Mouse (Mus musculus): ENCODE results near the gene Rgs7. TPM values are rescaled to one million over a fixed set of nuclear protein-coding genes. Genes with fewer than 3 reads are reported as not detected.

Rgs7 gene
- total and polyA plus RNA-seq, 3 experiments: not detected

- TF ChIP-seq MEF2A (IDR thresholded peaks at IDR 0.05; ENCODE audit: extremely low read depth, insufficient replicate concordance, low read depth, low read length, poor library complexity, severe bottlenecking) (no peak), EP300 (IDR thresholded peaks at IDR 0.05; ENCODE audit: low read depth in 1 of 2, low read length in 2 of 2) (no peak), TAL1 (IDR thresholded peaks at IDR 0.05; ENCODE audit: low read length) (no peak), TCF12 (IDR thresholded peaks at IDR 0.05; ENCODE audit: low read depth, low read length) (no peak), ZNF384 (IDR thresholded peaks at IDR 0.05; ENCODE audit: low read depth, low read length) (no peak), HCFC1 (IDR thresholded peaks at IDR 0.05; ENCODE audit: low read depth, low read length) (no peak), JUND (IDR thresholded peaks at IDR 0.05; ENCODE audit: low read depth, low read length) (no peak)
- Histone ChIP-seq H3K4me1 (ENCODE audit: control insufficient read depth in 1 of 2, insufficient read depth in 2 of 2, low read length in 2 of 2) (no peaks in the 10 kb centered on the region), H3K4me3 (ENCODE audit: control insufficient read depth in 1 of 2, insufficient read depth in 1 of 2, low read depth in 2 of 2, low read length in 2 of 2) (no peak overlapping the region), H3K9me3 (replicated peaks; ENCODE audit: insufficient read depth, low read length) (no peaks in the 10 kb centered on the region), H3K27ac (ENCODE audit: control insufficient read depth, low read depth, low read length) (no peak overlapping the region), H3K9ac (ENCODE audit: control insufficient read depth, low read depth, low read length, poor library complexity, severe bottlenecking) (no peak overlapping the region), H3K27me3 (ENCODE audit: control insufficient read depth in 1 of 2, insufficient read depth in 2 of 2, low read length in 2 of 2) (no peaks in the 10 kb centered on the region), H3K36me3 (ENCODE audit: control insufficient read depth in 1 of 2, insufficient read depth in 2 of 2, low read length in 2 of 2) (no peaks in the 10 kb centered on the region), H3K79me2 (ENCODE audit: control insufficient read depth, insufficient read depth, low read length, poor library complexity) (no peaks in the 10 kb centered on the region)
- DNase-seq (ENCODE audit: low read depth, low spot score): no peak
These were observed 175.0 kb downstream of the Rgs7 start for GRCm38 (mm10) chr1:175317264-175317663.

DNA sequence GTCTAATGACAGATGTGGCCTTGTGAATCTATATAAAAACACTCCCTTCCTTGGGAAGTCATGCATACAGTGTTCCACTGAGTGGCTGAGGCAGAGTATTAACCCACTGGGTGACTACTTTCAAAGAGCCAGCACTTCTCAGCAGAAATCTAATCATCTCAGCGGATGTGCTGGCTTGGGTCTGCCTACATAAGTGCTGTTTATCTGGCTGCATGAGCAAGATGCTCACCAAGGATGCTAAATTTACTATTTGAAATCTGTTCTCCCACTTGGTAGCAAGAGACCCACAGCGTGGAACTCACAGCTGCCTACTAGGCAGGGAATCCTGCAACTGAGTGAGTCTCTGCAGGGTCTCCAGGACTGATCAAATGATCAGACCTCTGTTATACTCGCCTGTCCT lies 184.7 kb downstream of the Rgs7 start:
- Histone ChIP-seq H3K27me3 (ENCODE audit: control insufficient read depth in 1 of 2, insufficient read depth in 2 of 2, low read length in 2 of 2) (no peaks in the 10 kb centered on the region), H3K4me3 (ENCODE audit: control insufficient read depth in 1 of 2, insufficient read depth in 1 of 2, low read depth in 2 of 2, low read length in 2 of 2) (no peak overlapping the region), H3K4me1 (ENCODE audit: control insufficient read depth in 1 of 2, insufficient read depth in 2 of 2, low read length in 2 of 2) (no peaks in the 10 kb centered on the region), H3K9me3 (replicated peaks; ENCODE audit: insufficient read depth, low read length) (no peaks in the 10 kb centered on the region), H3K36me3 (ENCODE audit: control insufficient read depth in 1 of 2, insufficient read depth in 2 of 2, low read length in 2 of 2) (no peaks in the 10 kb centered on the region), H3K79me2 (ENCODE audit: control insufficient read depth, insufficient read depth, low read length, poor library complexity) (no peaks in the 10 kb centered on the region), H3K27ac (ENCODE audit: control insufficient read depth, low read depth, low read length) (no peak overlapping the region), H3K9ac (ENCODE audit: control insufficient read depth, low read depth, low read length, poor library complexity, severe bottlenecking) (no peak overlapping the region)
- no peak for TF ChIP-seq SMC3 (IDR thresholded peaks at IDR 0.05; ENCODE audit: low read depth, low read length)
- no peak for TF ChIP-seq CHD1 (IDR thresholded peaks at IDR 0.05; ENCODE audit: low read depth, low read length)
- TF ChIP-seq NELFE (IDR thresholded peaks at IDR 0.05; ENCODE audit: low read depth, low read length): no peak
- TF ChIP-seq USF2 (IDR thresholded peaks at IDR 0.05; ENCODE audit: borderline replicate concordance in 1 of 2, insufficient read depth in 1 of 2, low read depth in 1 of 2, low read length in 2 of 2): no peak
- no peak for TF ChIP-seq POLR2AphosphoS2 (IDR thresholded peaks at IDR 0.05; ENCODE audit: low read length)
- no peak for TF ChIP-seq GABPA (IDR thresholded peaks at IDR 0.05; ENCODE audit: low read depth, low read length)
- no peak for TF ChIP-seq JUND (IDR thresholded peaks at IDR 0.05; ENCODE audit: low read depth, low read length)
- TF ChIP-seq HCFC1 (IDR thresholded peaks at IDR 0.05; ENCODE audit: low read depth, low read length): no peak
- TF ChIP-seq GATA1 (IDR thresholded peaks at IDR 0.05; ENCODE audit: low read depth, low read length): no peak
- no peak for TF ChIP-seq RAD21 (IDR thresholded peaks at IDR 0.05; ENCODE audit: low read depth, low read length)
- no peak for DNase-seq (ENCODE audit: low read depth, low spot score)

GRCm38 (mm10) chr1:175300895-175301294 lies 191.4 kb downstream of the Rgs7 start:
- no peaks in the 10 kb centered on the region for H3K36me3 ChIP-seq (ENCODE audit: control insufficient read depth in 1 of 2, insufficient read depth in 2 of 2, low read length in 2 of 2)
- H3K27me3 ChIP-seq (ENCODE audit: control insufficient read depth in 1 of 2, insufficient read depth in 2 of 2, low read length in 2 of 2): no peaks in the 10 kb centered on the region
- TF ChIP-seq CHD2 (IDR thresholded peaks at IDR 0.05; ENCODE audit: low read length) (no peak), MAX (IDR thresholded peaks at IDR 0.05; ENCODE audit: low read length) (no peak), RCOR1 (IDR thresholded peaks at IDR 0.05; ENCODE audit: low read depth, low read length) (no peak), EP300 (IDR thresholded peaks at IDR 0.05; ENCODE audit: low read depth in 1 of 2, low read length in 2 of 2) (no peak), MAZ (IDR thresholded peaks at IDR 0.05; ENCODE audit: low read depth, low read length) (no peak), USF1 (IDR thresholded peaks at IDR 0.05; ENCODE audit: low read depth, low read length) (no peak), USF2 (IDR thresholded peaks at IDR 0.05; ENCODE audit: borderline replicate concordance in 1 of 2, insufficient read depth in 1 of 2, low read depth in 1 of 2, low read length in 2 of 2) (no peak), ZNF384 (IDR thresholded peaks at IDR 0.05; ENCODE audit: low read depth, low read length) (no peak), MEF2A (IDR thresholded peaks at IDR 0.05; ENCODE audit: extremely low read depth, insufficient replicate concordance, low read depth, low read length, poor library complexity, severe bottlenecking) (no peak), POLR2AphosphoS2 (IDR thresholded peaks at IDR 0.05; ENCODE audit: low read length) (no peak), ETS1 (IDR thresholded peaks at IDR 0.05; ENCODE audit: low read depth, low read length) (no peak), E2F4 (IDR thresholded peaks at IDR 0.05; ENCODE audit: borderline replicate concordance, low read depth, low read length) (no peak), GABPA (IDR thresholded peaks at IDR 0.05; ENCODE audit: low read depth, low read length) (no peak), JUND (IDR thresholded peaks at IDR 0.05; ENCODE audit: low read depth, low read length) (no peak), TCF12 (IDR thresholded peaks at IDR 0.05; ENCODE audit: low read depth, low read length) (no peak), SIN3A (IDR thresholded peaks at IDR 0.05; ENCODE audit: low read length) (no peak), MYB (IDR thresholded peaks at IDR 0.05; ENCODE audit: low read depth, low read length) (no peak), ZMIZ1 (IDR thresholded peaks at IDR 0.05; ENCODE audit: low read depth, low read length) (no peak), NELFE (IDR thresholded peaks at IDR 0.05; ENCODE audit: low read depth, low read length) (no peak)
- H3K4me1 ChIP-seq (ENCODE audit: control insufficient read depth in 1 of 2, insufficient read depth in 2 of 2, low read length in 2 of 2): no peaks in the 10 kb centered on the region
- no peak for DNase-seq (ENCODE audit: low read depth, low spot score)
- H3K79me2 ChIP-seq (ENCODE audit: control insufficient read depth, insufficient read depth, low read length, poor library complexity): no peaks in the 10 kb centered on the region
- no peak overlapping the region for H3K9ac ChIP-seq (ENCODE audit: control insufficient read depth, low read depth, low read length, poor library complexity, severe bottlenecking)
- no peaks in the 10 kb centered on the region for H3K9me3 ChIP-seq (replicated peaks; ENCODE audit: insufficient read depth, low read length)
- no peak overlapping the region for H3K4me3 ChIP-seq (ENCODE audit: control insufficient read depth in 1 of 2, insufficient read depth in 1 of 2, low read depth in 2 of 2, low read length in 2 of 2)
- no peak overlapping the region for H3K27ac ChIP-seq (ENCODE audit: control insufficient read depth, low read depth, low read length)

Data from MEL (cell line).